Mouse (Mus musculus): ENCODE data around the gene Ubash3a. TPM values are rescaled to one million over a fixed set of nuclear protein-coding genes. Genes with fewer than 3 reads are reported as not detected.

Ubash3a gene
- polyA plus RNA-seq, 1 experiment from 2014 or later: 0.04 TPM

DNA sequence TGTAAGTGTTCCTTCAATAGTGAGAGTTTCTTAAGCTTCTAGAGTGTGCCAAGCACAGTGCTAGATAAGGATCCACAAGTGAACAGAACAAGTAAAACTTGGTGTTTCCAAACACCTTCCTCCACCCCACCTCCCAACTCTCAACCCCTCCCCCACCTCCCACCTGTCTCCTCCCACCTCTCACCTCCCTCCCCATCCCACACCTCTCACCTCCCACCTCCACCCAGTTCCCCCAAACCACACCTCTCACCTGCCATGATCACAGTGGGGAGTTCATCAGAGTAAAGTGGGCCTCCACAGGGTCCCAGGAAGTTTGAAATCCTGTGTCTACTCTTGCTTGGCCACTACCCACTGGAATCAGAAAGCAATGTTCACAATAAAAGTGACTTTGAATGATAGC lies 82.6 kb downstream of the Ubash3a start:
- ATAC-seq: no peak
- Histone ChIP-seq H3K27me3 (no peaks in the 10 kb centered on the region), H3K9ac (no peak overlapping the region), H3K4me2 (no peak overlapping the region), H3K36me3 (ENCODE audit: poor library complexity, severe bottlenecking) (no peaks in the 10 kb centered on the region), H3K27ac (no peak overlapping the region), H3K4me3 (no peak overlapping the region), H3K4me1 (peaks cover 6% of the 10 kb centered on the region), H3K9me3 (replicated peaks) (no peaks in the 10 kb centered on the region)

DNA sequence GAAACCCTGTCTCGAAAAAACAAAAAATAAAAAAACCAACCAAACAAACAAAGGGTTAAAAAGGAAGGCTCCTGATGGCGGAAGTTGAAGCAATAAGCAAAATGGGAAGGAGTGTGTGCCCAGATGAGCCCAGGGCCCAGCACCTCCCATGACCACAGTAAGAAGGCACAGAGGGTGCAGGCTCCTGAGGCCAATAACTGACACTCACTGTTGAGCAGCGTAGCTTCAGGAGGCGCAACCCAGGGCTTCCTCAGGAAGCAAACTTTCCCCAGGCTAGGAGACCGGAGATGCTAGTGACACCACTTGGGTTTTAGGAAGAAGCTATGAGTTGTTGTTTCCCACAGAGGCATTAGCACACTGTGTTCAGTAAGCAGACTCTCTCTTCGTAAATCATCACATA lies 83.2 kb downstream of the Ubash3a start:
- no peak for ATAC-seq
- Histone ChIP-seq H3K27me3 (no peaks in the 10 kb centered on the region), H3K4me1 (peaks cover 9% of the 10 kb centered on the region), H3K9ac (no peak overlapping the region), H3K9me3 (replicated peaks) (no peaks in the 10 kb centered on the region), H3K27ac (no peak overlapping the region), H3K36me3 (ENCODE audit: poor library complexity, severe bottlenecking) (no peaks in the 10 kb centered on the region), H3K4me3 (no peak overlapping the region), H3K4me2 (no peak overlapping the region)
- 79% methylated on average over 6 of the region's 6 CpGs for WGBS

DNA sequence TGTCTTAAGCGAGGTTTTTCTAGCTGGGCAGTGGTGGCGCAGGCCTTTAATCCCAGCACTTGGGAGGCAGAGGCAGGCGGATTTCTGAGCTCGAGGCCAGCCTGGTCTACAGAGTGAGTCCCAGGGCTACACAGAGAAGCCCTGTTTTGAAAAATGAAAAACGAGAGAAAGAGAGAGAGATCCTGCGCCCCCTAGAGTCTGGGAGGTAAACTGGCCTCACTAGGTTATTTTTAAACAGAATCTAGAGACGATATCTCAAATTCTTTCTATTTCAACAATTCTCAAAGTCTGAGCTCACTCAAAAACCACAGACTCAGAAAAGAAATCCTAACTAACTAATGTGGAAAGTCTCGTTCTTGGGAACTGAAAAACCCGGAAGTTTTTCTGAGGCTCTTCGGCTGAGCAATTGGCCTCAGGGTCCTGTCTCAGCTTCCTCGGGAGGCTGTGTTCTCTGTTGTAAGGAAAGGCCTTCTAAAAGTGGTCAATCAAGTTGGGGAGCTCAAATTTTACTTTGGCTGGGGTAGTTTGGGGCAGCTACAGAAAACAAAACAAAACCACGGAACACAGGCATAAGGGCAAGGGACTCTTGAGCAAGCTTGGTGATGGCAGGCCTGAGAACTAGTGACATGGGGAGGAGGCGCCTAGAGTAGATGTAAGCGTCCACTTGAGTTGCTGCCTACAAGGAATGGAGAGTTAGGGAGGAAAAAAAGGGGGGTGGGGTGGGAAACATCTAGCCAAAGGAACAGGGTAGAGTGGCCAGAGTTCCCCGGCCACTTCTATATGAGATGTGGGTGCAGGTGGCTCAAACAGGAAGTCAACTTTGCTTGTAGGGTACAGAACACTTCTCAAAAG lies 86.9 kb downstream of the Ubash3a start:
- WGBS: 86% methylated on average over 15 of the region's 15 CpGs
- ATAC-seq: no peak
- H3K4me1 ChIP-seq: peaks cover 27% of the 10 kb centered on the region
- peak overlapping the region; percentile 88; the same call in 1 of the 2 replicates for H3K4me2 ChIP-seq
- H3K4me3 ChIP-seq: no peak overlapping the region
- H3K36me3 ChIP-seq (ENCODE audit: poor library complexity, severe bottlenecking): no peaks in the 10 kb centered on the region
- no peak overlapping the region for H3K9ac ChIP-seq
- no peaks in the 10 kb centered on the region for H3K27me3 ChIP-seq
- no peak overlapping the region for H3K27ac ChIP-seq
- no peaks in the 10 kb centered on the region for H3K9me3 ChIP-seq (replicated peaks)

DNA sequence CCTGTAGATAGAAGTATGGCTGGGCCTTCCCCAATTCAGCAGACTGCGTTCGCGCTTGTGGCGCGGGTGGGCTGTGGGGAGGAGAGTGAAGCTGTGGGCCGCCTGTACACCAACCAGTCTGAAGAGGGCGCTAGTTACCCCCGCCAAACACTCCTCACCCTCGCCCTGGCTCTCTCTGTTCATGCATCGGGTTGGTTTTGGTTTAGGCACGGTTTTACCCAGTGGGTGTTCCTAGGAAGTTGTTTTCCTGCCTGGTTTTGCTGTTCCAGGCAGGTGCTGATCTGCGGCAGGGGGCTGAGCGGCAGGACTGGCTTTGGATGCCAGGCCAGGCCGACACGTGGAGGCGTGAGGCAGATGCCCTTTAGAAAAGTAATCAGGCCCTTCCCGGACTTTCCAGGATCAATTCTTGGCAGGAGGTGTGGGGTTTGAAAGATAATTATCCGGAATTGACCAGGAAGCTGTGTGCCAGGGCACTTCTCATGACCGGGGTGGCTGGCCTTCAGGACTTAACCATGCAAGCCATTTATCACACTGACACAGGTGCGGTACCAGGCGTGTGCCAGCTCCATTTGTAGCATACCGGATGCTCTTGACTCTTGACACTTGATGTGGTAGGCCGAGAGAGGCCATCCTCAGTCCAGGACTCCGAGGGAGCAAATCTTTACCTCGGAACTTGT lies 87.7 kb downstream of the Ubash3a start:
- H3K9me3 ChIP-seq (replicated peaks): no peaks in the 10 kb centered on the region
- peaks cover 27% of the 10 kb centered on the region for H3K4me1 ChIP-seq
- peak overlapping the region; percentile 64; the same call in 1 of the 2 replicates for H3K27ac ChIP-seq
- no peaks in the 10 kb centered on the region for H3K36me3 ChIP-seq (ENCODE audit: poor library complexity, severe bottlenecking)
- peak; percentile 39; the same call in 1 of the 2 replicates for ATAC-seq
- H3K4me3 ChIP-seq: peak overlapping the region; percentile 53
- peak overlapping the region; percentile 77 for H3K9ac ChIP-seq
- 20% methylated on average over 25 of the region's 25 CpGs for WGBS
- no peaks in the 10 kb centered on the region for H3K27me3 ChIP-seq
- H3K4me2 ChIP-seq: peak overlapping the region; percentile 88

DNA sequence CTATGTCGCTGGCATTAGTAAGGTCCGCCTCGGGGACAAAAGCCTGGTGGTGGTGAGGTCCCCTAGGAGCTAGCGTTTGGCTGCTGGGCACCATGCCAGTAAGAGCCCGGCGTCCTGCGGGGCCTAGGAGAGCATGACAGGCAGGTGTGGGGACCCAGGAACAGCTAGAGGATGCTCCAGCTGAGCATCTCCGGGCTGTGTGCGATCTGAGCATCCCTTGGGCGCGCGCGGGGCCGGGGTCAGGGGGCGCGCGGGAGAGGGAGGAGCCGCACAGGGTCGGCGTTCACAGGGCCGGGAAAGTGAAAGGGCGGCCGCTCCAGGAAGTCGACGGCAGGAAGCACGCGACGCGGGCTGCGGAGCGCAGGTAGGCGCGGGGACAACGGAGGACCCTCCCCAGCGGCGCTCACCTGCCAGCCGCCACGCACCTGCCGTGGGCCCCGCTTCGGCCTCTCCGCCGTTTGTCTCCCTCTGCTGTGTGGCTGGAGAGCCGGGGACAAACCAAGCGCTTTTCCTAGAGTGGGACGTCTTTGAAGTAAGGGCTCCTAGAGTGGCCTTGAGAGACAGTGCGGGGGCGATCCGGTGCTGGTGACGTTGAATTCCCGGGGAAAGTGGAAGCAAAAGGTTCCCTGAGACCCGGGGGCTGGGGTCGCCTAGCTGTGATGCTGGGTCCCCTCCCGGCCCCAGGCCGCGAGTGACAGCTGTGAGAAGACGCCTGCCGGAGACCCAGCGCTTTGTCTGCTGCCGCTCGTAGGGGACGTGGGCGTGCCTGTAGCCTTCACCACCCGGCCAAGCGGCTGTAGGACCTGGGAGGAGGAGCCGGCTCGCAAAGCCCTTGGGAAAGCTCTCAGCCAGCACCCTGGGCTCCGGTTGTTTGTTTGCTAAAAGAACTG lies 88.5 kb downstream of the Ubash3a start:
- H3K4me2 ChIP-seq: peak overlapping the region; percentile 88
- H3K4me3 ChIP-seq: peak overlapping the region; percentile 53
- H3K27ac ChIP-seq: peak overlapping the region; percentile 64
- H3K36me3 ChIP-seq (ENCODE audit: poor library complexity, severe bottlenecking): no peaks in the 10 kb centered on the region
- ATAC-seq: peak; percentile 80
- H3K9ac ChIP-seq: peak overlapping the region; percentile 77
- H3K4me1 ChIP-seq: peaks cover 27% of the 10 kb centered on the region
- H3K27me3 ChIP-seq: no peaks in the 10 kb centered on the region
- under 1% methylated on average over 64 of the region's 68 CpGs for WGBS
- no peaks in the 10 kb centered on the region for H3K9me3 ChIP-seq (replicated peaks)

Other genes with a start within 250 kb of the Ubash3a start
- gene Abcg1, start 150.2 kb upstream of the Ubash3a start, polyA plus RNA-seq (2015; fragmentation: Nextera tagmentation; extraction: Ambion mirVana): 18.2 and 18.7 TPM in 2 replicates
- 0.52 and 0.54 TPM in 2 replicates for gene Tff3, start 78.2 kb upstream of the Ubash3a start, polyA plus RNA-seq (2015; fragmentation: Nextera tagmentation; extraction: Ambion mirVana)
- not detected in 2 replicates for gene Tff2, start 63.6 kb upstream of the Ubash3a start, polyA plus RNA-seq (2015; fragmentation: Nextera tagmentation; extraction: Ambion mirVana)
- not detected in 2 replicates for gene Tff1, start 42.6 kb upstream of the Ubash3a start, polyA plus RNA-seq (2015; fragmentation: Nextera tagmentation; extraction: Ambion mirVana)
- not detected in 2 replicates for gene Tmprss3, start 8.9 kb upstream of the Ubash3a start, polyA plus RNA-seq (2015; fragmentation: Nextera tagmentation; extraction: Ambion mirVana)
- 4.0 and 5.2 TPM in 2 replicates for gene Rsph1, start 69.5 kb downstream of the Ubash3a start, polyA plus RNA-seq (2015; fragmentation: Nextera tagmentation; extraction: Ambion mirVana)
- 10.4 and 11.4 TPM in 2 replicates for gene Slc37a1, start 78.9 kb downstream of the Ubash3a start, polyA plus RNA-seq (2015; fragmentation: Nextera tagmentation; extraction: Ambion mirVana)
- 46.4 and 52.3 TPM in 2 replicates for gene Pde9a, start 178.3 kb downstream of the Ubash3a start, polyA plus RNA-seq (2015; fragmentation: Nextera tagmentation; extraction: Ambion mirVana)